Mouse (Mus musculus): ENCODE measurements at regions not wholly inside any gene's neighbourhood (a gene's known extent, or its start where the extent isn't known, plus 50 kb on each side); places are given as distances from the start of the nearest gene placed in this dataset.

DNA sequence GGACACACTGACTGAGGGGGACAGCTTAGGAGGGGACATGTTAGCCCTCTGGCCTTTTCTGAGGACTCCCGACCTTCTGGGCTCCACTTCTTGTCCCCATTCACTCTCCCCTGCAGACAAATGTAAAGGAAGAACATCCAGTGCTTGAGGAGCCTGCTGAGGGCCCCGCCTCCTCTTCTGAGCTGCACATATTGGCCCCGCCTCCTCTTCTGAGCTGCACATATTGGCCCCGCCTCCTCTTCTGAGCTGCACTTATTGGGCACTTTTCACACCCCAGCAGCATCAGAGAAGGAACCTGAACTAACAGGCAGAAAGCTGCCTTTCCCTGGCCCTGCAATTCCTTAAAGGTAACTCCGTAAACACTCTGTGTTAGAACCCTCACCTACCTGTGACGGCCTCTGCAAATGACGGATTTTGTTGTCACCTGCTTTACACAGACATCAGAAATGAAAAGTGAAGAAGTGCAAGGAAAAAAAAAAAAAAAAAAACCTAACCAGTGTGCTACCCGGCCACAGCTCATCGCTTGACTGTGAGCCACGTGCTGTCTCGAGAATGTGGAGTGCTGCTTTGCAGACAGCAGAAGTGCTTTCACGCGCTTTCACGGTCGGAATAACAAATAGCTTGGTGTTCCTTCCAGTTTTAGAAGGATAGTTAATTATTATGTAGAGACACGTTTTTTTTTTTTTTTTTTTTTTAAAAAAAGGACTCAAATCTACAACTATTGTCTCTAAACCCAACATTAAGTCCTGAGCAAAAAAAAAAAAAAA, 96.5 kb downstream of the Ddx11 start:
- WGBS = 56% methylated on average over 16 of the region's 16 CpGs
- Histone ChIP-seq H3K36me3 (ENCODE audit: insufficient read depth, low read length) (no peaks in the 10 kb centered on the region), H3K4me1 (ENCODE audit: insufficient read depth, low read length) (no peaks in the 10 kb centered on the region), H3K4me3 (ENCODE audit: low read depth, low read length) (no peak overlapping the region), H3K9ac (replicated peaks; ENCODE audit: low read length, poor library complexity, severe bottlenecking) (no peak overlapping the region), H3K27ac (ENCODE audit: low read depth, low read length) (no peak overlapping the region), H3K4me2 (ENCODE audit: low read depth, low read length, poor library complexity, severe bottlenecking) (no peak overlapping the region), H3K9me3 (ENCODE audit: low read length) (no peaks in the 10 kb centered on the region), H3K27me3 (ENCODE audit: insufficient read depth, low read length) (no peaks in the 10 kb centered on the region)
- DNase-seq (ENCODE audit: low spot score) = no peak
- TF ChIP-seq CTCF (IDR thresholded peaks at IDR 0.05) = no peak
- ATAC-seq (ENCODE audit: low FRiP score) = no peak

DNA sequence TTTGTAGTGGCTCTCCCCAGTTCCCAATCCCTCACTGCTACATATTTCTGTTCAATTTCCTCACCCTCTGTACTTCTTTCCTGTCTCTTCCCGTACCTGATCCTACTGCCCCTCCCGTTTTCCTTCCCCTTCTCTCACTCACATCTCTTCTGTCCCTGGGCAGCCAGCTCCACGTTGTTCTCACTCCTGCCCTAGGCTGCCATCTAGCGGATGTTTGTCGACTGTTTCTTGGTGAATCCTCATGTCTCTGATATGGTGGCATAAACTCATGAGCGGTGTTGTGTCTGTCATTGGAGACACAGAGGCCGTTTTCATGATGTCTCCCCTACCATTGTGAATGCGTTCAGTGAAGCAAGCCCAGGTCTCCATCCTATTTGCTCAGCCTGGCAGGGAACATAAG, 97.9 kb downstream of the Ddx11 start:
- DNase-seq (ENCODE audit: low spot score) (peak; percentile 92), ATAC-seq (ENCODE audit: low FRiP score) (peak; percentile 73; the same call in 1 of the 2 replicates)
- WGBS = 8% methylated on average over 8 of the region's 8 CpGs
- H3K27me3 ChIP-seq (ENCODE audit: insufficient read depth, low read length) = no peaks in the 10 kb centered on the region
- no peak overlapping the region for H3K4me2 ChIP-seq (ENCODE audit: low read depth, low read length, poor library complexity, severe bottlenecking)
- no peaks in the 10 kb centered on the region for H3K4me1 ChIP-seq (ENCODE audit: insufficient read depth, low read length)
- H3K27ac ChIP-seq (ENCODE audit: low read depth, low read length) = no peak overlapping the region
- H3K9me3 ChIP-seq (ENCODE audit: low read length) = no peaks in the 10 kb centered on the region
- no peaks in the 10 kb centered on the region for H3K36me3 ChIP-seq (ENCODE audit: insufficient read depth, low read length)
- H3K4me3 ChIP-seq (ENCODE audit: low read depth, low read length) = no peak overlapping the region
- peak; percentile 96 for TF ChIP-seq CTCF (IDR thresholded peaks at IDR 0.05)
- no peak overlapping the region for H3K9ac ChIP-seq (replicated peaks; ENCODE audit: low read length, poor library complexity, severe bottlenecking)

DNA sequence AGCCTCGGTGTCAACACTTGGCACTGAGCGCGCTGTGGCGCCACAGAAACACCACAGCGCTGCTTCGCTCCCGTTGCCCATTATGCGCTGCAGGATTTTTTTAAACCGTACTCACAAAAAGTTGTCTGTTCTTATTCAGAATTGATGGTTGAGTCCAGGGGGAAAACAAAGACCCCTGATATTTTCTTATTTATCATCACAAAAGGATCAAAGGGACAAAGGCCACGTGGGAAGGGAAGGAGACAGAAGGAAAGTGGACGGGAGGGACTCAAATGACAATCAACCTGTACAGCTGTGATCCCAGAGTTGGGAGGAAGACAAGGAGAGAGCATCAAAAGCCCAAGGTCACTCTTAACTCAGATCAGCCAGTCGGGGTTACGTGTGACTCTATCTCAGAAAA, 100.4 kb downstream of the Ddx11 start:
- 62% methylated on average over 13 of the region's 13 CpGs for WGBS
- Histone ChIP-seq H3K9ac (replicated peaks; ENCODE audit: low read length, poor library complexity, severe bottlenecking) (no peak overlapping the region), H3K27ac (ENCODE audit: low read depth, low read length) (no peak overlapping the region), H3K36me3 (ENCODE audit: insufficient read depth, low read length) (no peaks in the 10 kb centered on the region), H3K4me3 (ENCODE audit: low read depth, low read length) (no peak overlapping the region), H3K27me3 (ENCODE audit: insufficient read depth, low read length) (no peaks in the 10 kb centered on the region), H3K4me2 (ENCODE audit: low read depth, low read length, poor library complexity, severe bottlenecking) (no peak overlapping the region), H3K9me3 (ENCODE audit: low read length) (no peaks in the 10 kb centered on the region), H3K4me1 (ENCODE audit: insufficient read depth, low read length) (no peaks in the 10 kb centered on the region)
- TF ChIP-seq CTCF (IDR thresholded peaks at IDR 0.05) = no peak
- ATAC-seq (ENCODE audit: low FRiP score) (no peak), DNase-seq (ENCODE audit: low spot score) (no peak)

DNA sequence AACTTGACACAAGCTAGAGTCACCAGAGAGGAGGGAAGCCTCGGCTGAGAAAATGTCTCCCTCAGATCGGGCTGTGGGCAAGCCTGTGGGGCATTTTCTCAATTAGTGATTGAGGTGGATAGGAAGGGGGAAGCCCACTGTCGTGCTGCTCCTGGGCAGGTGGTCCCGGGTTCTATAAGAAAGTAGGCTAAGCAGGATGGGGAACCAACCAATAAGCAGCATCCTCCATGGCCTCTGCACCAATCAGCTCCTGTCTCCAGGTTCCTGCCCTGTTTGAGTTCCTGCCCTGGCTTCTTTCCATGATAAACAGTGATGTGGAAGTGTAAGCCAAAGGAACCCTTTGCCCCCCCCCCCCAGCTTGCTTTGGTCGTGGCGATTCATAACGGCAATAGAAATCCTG, 100.9 kb downstream of the Ddx11 start:
- peak; percentile 49 for DNase-seq (ENCODE audit: low spot score)
- 64% methylated on average over 7 of the region's 7 CpGs for WGBS
- Histone ChIP-seq H3K4me3 (ENCODE audit: low read depth, low read length) (no peak overlapping the region), H3K9ac (replicated peaks; ENCODE audit: low read length, poor library complexity, severe bottlenecking) (no peak overlapping the region), H3K27me3 (ENCODE audit: insufficient read depth, low read length) (no peaks in the 10 kb centered on the region), H3K36me3 (ENCODE audit: insufficient read depth, low read length) (no peaks in the 10 kb centered on the region), H3K27ac (ENCODE audit: low read depth, low read length) (no peak overlapping the region), H3K4me2 (ENCODE audit: low read depth, low read length, poor library complexity, severe bottlenecking) (no peak overlapping the region), H3K9me3 (ENCODE audit: low read length) (no peaks in the 10 kb centered on the region), H3K4me1 (ENCODE audit: insufficient read depth, low read length) (no peaks in the 10 kb centered on the region)
- no peak for ATAC-seq (ENCODE audit: low FRiP score)
- TF ChIP-seq CTCF (IDR thresholded peaks at IDR 0.05) = no peak

- Histone ChIP-seq H3K9ac (replicated peaks; ENCODE audit: low read length, poor library complexity, severe bottlenecking) (no peak overlapping the region), H3K4me3 (ENCODE audit: low read depth, low read length) (no peak overlapping the region), H3K27me3 (ENCODE audit: insufficient read depth, low read length) (no peaks in the 10 kb centered on the region), H3K36me3 (ENCODE audit: insufficient read depth, low read length) (no peaks in the 10 kb centered on the region), H3K27ac (ENCODE audit: low read depth, low read length) (no peak overlapping the region), H3K4me1 (ENCODE audit: insufficient read depth, low read length) (no peaks in the 10 kb centered on the region), H3K9me3 (ENCODE audit: low read length) (no peaks in the 10 kb centered on the region), H3K4me2 (ENCODE audit: low read depth, low read length, poor library complexity, severe bottlenecking) (no peak overlapping the region)
- no peak for ATAC-seq (ENCODE audit: low FRiP score)
- DNase-seq (ENCODE audit: low spot score) = no peak
- 83% methylated on average over 8 of the region's 8 CpGs for WGBS
- TF ChIP-seq CTCF (IDR thresholded peaks at IDR 0.05) = no peak
Measured at GRCm38 (mm10) chr17:66232391-66232790, 109.1 kb downstream of the Ddx11 start.

GRCm38 (mm10) chr17:66232891-66233421, 109.6 kb downstream of the Ddx11 start:
- DNase-seq (ENCODE audit: low spot score) = peak; percentile 53
- ATAC-seq (ENCODE audit: low FRiP score) = no peak
- H3K27ac ChIP-seq (ENCODE audit: low read depth, low read length) = no peak overlapping the region

More at GRCm38 (mm10) chr17:66232891-66233421, 109.6 kb downstream of the Ddx11 start:
- H3K4me3 ChIP-seq (ENCODE audit: low read depth, low read length) = no peak overlapping the region
- 71% methylated on average over 18 of the region's 18 CpGs for WGBS
- TF ChIP-seq CTCF (IDR thresholded peaks at IDR 0.05) = no peak
- H3K36me3 ChIP-seq (ENCODE audit: insufficient read depth, low read length) = no peaks in the 10 kb centered on the region
- H3K4me2 ChIP-seq (ENCODE audit: low read depth, low read length, poor library complexity, severe bottlenecking) = no peak overlapping the region
- no peaks in the 10 kb centered on the region for H3K9me3 ChIP-seq (ENCODE audit: low read length)
- no peaks in the 10 kb centered on the region for H3K4me1 ChIP-seq (ENCODE audit: insufficient read depth, low read length)
- H3K9ac ChIP-seq (replicated peaks; ENCODE audit: low read length, poor library complexity, severe bottlenecking) = no peak overlapping the region
- no peaks in the 10 kb centered on the region for H3K27me3 ChIP-seq (ENCODE audit: insufficient read depth, low read length)

Measured in midbrain, postnatal 0 days (tissue).